Mouse (Mus musculus): Measurements from ENCODE around the gene Kcns1. TPM values are rescaled to one million over a fixed set of nuclear protein-coding genes. Genes with fewer than 3 reads are reported as not detected.
A peak's percentile ranks its signal among the peaks of the same experiment; 100 is the strongest.

The Kcns1 gene
- polyA plus RNA-seq, 1 experiment from 2014 or later, result 0.40 TPM

DNA sequence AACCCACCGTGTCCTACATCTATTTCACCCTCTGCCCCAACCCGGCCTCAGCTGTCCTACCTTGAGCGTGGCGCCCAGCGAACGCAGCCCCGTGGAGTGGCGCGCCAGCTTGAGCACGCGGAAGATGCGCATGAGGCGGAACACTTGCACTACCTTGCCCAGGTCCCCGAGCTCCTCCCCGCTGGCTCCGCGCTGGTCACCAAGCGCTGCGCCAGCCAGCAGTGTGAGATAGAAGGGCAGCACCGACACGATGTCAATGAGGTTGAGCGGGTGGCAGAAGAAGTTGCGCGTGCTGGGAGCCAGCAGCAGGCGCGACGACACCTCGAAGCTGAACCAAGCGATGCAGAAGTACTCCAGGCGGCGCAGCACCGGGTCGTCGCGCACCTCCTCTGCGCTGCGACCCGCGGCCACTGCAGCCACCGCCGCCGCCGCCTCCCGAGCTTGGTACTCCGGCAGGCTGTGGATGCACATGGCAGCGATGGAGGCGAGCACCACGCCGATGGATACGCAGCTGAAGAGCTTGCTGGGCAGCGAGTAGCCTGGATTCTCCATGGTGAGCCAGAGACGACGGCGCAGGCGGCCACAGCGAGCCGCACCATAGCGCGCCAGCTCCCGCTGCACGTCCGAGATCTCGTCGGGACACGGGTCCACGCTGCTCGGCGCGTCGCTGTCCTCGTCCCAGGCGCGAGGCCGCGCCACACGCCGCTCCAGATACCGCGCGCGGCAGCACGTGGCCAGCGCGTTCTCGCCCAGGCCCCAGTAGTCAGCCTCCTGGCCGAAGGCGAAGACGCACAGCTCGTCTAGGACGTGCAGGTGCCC lies 3.0 kb downstream of the Kcns1 start:
- H3K4me2 ChIP-seq (ENCODE audit: low read depth, severe bottlenecking), result peak overlapping the region; percentile 45
- DNase-seq (ENCODE audit: low spot score) (peak; percentile 50), ATAC-seq (ENCODE audit: insufficient number of reproducible peaks, low FRiP score, low TSS enrichment, low read depth) (no peak)
- H3K4me3 ChIP-seq (ENCODE audit: low read depth, low read length), result peak overlapping the region; percentile 24
- peak overlapping the region; percentile 47; the same call in 1 of the 2 replicates for H3K9ac ChIP-seq (ENCODE audit: low read length)
- H3K27ac ChIP-seq (replicated peaks; ENCODE audit: low read depth, low read length), result no peak overlapping the region
- peaks cover 14% of the 10 kb centered on the region for H3K4me1 ChIP-seq (ENCODE audit: control insufficient read depth, insufficient read depth, low read length)
- no peaks in the 10 kb centered on the region for H3K36me3 ChIP-seq (ENCODE audit: control insufficient read depth, insufficient read depth, low read length)
- H3K9me3 ChIP-seq (ENCODE audit: control insufficient read depth, low read length), result no peaks in the 10 kb centered on the region; the same call in 1 of the 2 replicates
- peaks cover 61% of the 10 kb centered on the region for H3K27me3 ChIP-seq (ENCODE audit: control insufficient read depth, insufficient read depth, low read length)
- 12% methylated on average over 90 of the region's 90 CpGs for WGBS

DNA sequence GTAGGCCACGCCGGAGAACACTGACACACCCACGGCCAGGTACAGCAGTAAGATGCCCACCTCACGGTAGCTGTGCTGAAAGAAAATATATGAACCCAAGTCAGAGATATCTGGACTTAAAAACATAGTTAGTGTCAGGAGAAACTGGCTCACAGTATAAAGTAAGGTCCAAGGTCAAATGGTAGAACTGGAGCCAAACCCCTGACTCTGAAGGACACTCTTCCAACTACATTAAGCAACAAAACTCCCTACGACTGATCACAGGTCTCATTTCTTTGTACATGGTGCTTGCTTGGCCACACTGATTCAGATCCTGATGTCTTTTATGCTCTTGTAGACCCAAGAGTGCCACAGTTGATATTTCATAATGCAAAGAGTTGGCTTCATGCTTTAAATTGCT lies 6.0 kb downstream of the Kcns1 start:
- H3K4me1 ChIP-seq (ENCODE audit: control insufficient read depth, insufficient read depth, low read length), result peaks cover 9% of the 10 kb centered on the region
- no peak for DNase-seq (ENCODE audit: low spot score)
- no peak overlapping the region for H3K27ac ChIP-seq (replicated peaks; ENCODE audit: low read depth, low read length)
- peaks cover 41% of the 10 kb centered on the region for H3K27me3 ChIP-seq (ENCODE audit: control insufficient read depth, insufficient read depth, low read length)
- no peak overlapping the region for H3K4me2 ChIP-seq (ENCODE audit: low read depth, severe bottlenecking)
- H3K9me3 ChIP-seq (ENCODE audit: control insufficient read depth, low read length), result no peaks in the 10 kb centered on the region; the same call in 1 of the 2 replicates
- 89% methylated on average over 5 of the region's 5 CpGs for WGBS
- no peak overlapping the region for H3K9ac ChIP-seq (ENCODE audit: low read length)
- no peak for ATAC-seq (ENCODE audit: insufficient number of reproducible peaks, low FRiP score, low TSS enrichment, low read depth)
- no peaks in the 10 kb centered on the region for H3K36me3 ChIP-seq (ENCODE audit: control insufficient read depth, insufficient read depth, low read length)
- no peak overlapping the region for H3K4me3 ChIP-seq (ENCODE audit: low read depth, low read length)

DNA sequence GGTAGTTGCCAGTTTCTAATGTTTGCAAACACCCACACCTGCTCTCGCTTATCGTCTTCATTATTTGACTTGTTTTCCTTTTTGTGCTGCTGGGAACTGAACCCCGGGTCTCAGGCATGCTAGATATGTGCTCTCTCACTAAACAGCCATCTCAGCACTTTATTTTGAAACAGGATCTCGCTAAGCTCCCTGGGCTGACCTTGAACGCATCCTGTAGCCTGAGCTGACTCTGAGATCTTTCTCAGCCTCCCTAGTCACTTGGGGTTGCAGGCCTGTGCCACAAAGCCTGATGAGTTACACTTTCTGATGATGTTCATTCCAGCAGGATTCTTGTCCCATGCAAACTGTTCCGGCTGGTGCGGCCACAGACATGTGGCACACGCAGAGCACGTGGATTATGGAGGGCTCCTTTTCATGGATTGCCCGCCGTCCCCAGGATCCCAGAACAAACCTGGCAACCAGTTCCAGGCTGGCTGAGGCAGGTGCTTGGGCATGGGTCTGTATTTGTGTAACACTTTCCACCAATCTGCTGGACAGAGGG lies 9.3 kb downstream of the Kcns1 start:
- no peak for ATAC-seq (ENCODE audit: insufficient number of reproducible peaks, low FRiP score, low TSS enrichment, low read depth)
- 84% methylated on average over 11 of the region's 11 CpGs for WGBS

DNA sequence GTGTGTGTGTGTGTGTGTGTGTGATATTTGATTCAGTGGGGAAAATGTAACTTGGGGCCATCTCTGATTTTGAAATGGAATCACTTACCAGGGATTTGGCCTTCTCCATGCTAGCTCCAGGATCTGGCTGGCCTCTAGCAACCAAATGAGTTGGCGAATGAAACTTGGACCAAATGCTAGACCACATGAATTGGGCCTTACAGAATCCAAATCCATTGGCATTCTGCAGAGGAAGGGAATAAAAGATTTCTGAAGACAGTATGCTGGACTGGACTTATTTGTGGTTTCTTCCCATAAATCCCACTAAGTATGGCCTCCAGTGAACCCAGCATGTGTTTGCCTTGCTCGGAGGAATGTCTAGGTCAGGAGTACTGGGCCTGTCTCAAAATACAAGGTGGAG lies 12.1 kb downstream of the Kcns1 start:
- no peak overlapping the region for H3K4me2 ChIP-seq (ENCODE audit: low read depth, severe bottlenecking)
- H3K9me3 ChIP-seq (ENCODE audit: control insufficient read depth, low read length), result no peaks in the 10 kb centered on the region
- DNase-seq (ENCODE audit: low spot score) (no peak), ATAC-seq (ENCODE audit: insufficient number of reproducible peaks, low FRiP score, low TSS enrichment, low read depth) (no peak)
- H3K4me1 ChIP-seq (ENCODE audit: control insufficient read depth, insufficient read depth, low read length), result no peaks in the 10 kb centered on the region
- no peaks in the 10 kb centered on the region for H3K36me3 ChIP-seq (ENCODE audit: control insufficient read depth, insufficient read depth, low read length)
- H3K4me3 ChIP-seq (ENCODE audit: low read depth, low read length), result no peak overlapping the region
- H3K27me3 ChIP-seq (ENCODE audit: control insufficient read depth, insufficient read depth, low read length), result no peaks in the 10 kb centered on the region
- 73% methylated on average over 2 of the region's 2 CpGs for WGBS
- H3K9ac ChIP-seq (ENCODE audit: low read length), result no peak overlapping the region
- H3K27ac ChIP-seq (replicated peaks; ENCODE audit: low read depth, low read length), result no peak overlapping the region

More for the DNA sequence above, 9.3 kb downstream of the Kcns1 start:
- Histone ChIP-seq H3K4me2 (ENCODE audit: low read depth, severe bottlenecking) (no peak overlapping the region), H3K9me3 (ENCODE audit: control insufficient read depth, low read length) (no peaks in the 10 kb centered on the region), H3K4me3 (ENCODE audit: low read depth, low read length) (no peak overlapping the region), H3K9ac (ENCODE audit: low read length) (no peak overlapping the region), H3K27ac (replicated peaks; ENCODE audit: low read depth, low read length) (no peak overlapping the region), H3K4me1 (ENCODE audit: control insufficient read depth, insufficient read depth, low read length) (no peaks in the 10 kb centered on the region), H3K27me3 (ENCODE audit: control insufficient read depth, insufficient read depth, low read length) (peaks cover 8% of the 10 kb centered on the region), H3K36me3 (ENCODE audit: control insufficient read depth, insufficient read depth, low read length) (no peaks in the 10 kb centered on the region)
- no peak for DNase-seq (ENCODE audit: low spot score)

DNA sequence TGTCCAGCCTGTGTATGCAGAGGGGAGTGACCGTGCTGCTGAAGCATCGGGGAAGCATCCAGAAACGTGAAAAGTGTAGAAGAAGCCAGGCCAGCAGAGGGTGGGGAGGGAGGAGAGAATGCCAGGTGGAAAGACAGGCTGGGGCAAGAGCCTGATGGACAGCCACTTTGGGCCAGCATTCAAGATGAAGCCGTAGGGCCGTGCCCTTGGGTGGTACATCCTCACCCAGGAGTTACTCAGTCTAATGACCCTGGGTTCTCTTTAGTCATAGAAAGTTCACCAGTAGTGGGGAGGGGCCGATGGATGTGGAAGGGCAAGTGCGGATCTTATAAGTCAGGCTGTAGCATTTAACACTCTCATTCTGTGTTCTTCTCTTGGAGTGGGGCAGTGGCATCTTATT lies 14.8 kb downstream of the Kcns1 start:
- H3K9me3 ChIP-seq (ENCODE audit: control insufficient read depth, low read length), result no peaks in the 10 kb centered on the region
- ATAC-seq (ENCODE audit: insufficient number of reproducible peaks, low FRiP score, low TSS enrichment, low read depth) (no peak), DNase-seq (ENCODE audit: low spot score) (no peak)
- 82% methylated on average over 7 of the region's 7 CpGs for WGBS
- no peak overlapping the region for H3K9ac ChIP-seq (ENCODE audit: low read length)
- no peak overlapping the region for H3K4me2 ChIP-seq (ENCODE audit: low read depth, severe bottlenecking)
- H3K27me3 ChIP-seq (ENCODE audit: control insufficient read depth, insufficient read depth, low read length), result no peaks in the 10 kb centered on the region
- no peaks in the 10 kb centered on the region; the same call in 1 of the 2 replicates for H3K36me3 ChIP-seq (ENCODE audit: control insufficient read depth, insufficient read depth, low read length)
- H3K27ac ChIP-seq (replicated peaks; ENCODE audit: low read depth, low read length), result no peak overlapping the region
- H3K4me3 ChIP-seq (ENCODE audit: low read depth, low read length), result no peak overlapping the region
- H3K4me1 ChIP-seq (ENCODE audit: control insufficient read depth, insufficient read depth, low read length), result no peaks in the 10 kb centered on the region; the same call in 1 of the 2 replicates

DNA sequence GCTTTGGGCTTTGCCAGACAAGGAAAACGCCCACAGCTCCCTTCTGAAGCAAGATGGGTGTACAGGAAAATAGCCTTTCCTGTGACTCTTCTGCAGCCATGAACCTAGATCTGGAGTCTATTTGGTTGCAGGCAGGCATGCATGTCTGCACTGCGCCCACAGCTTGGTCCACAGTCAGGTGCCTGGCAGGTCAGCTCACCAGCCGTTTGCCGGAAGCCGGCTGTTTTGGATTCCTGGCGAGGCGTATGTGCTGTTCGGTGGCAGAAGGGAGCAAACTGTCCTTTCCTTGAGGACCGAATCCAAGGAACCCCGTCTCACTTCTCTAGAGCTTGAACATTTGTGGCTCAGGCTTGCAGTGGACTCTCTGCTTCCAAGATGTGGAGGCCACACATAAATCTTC lies 16.9 kb downstream of the Kcns1 start:
- peaks cover 13% of the 10 kb centered on the region for H3K4me1 ChIP-seq (ENCODE audit: control insufficient read depth, insufficient read depth, low read length)
- H3K27me3 ChIP-seq (ENCODE audit: control insufficient read depth, insufficient read depth, low read length), result no peaks in the 10 kb centered on the region
- no peak overlapping the region for H3K27ac ChIP-seq (replicated peaks; ENCODE audit: low read depth, low read length)
- WGBS, result 93% methylated on average over 10 of the region's 10 CpGs
- no peaks in the 10 kb centered on the region for H3K9me3 ChIP-seq (ENCODE audit: control insufficient read depth, low read length)
- no peak overlapping the region for H3K4me2 ChIP-seq (ENCODE audit: low read depth, severe bottlenecking)
- ATAC-seq (ENCODE audit: insufficient number of reproducible peaks, low FRiP score, low TSS enrichment, low read depth), result no peak
- DNase-seq (ENCODE audit: low spot score), result no peak
- H3K36me3 ChIP-seq (ENCODE audit: control insufficient read depth, insufficient read depth, low read length), result no peaks in the 10 kb centered on the region; the same call in 1 of the 2 replicates
- no peak overlapping the region for H3K9ac ChIP-seq (ENCODE audit: low read length)
- no peak overlapping the region for H3K4me3 ChIP-seq (ENCODE audit: low read depth, low read length)

DNA sequence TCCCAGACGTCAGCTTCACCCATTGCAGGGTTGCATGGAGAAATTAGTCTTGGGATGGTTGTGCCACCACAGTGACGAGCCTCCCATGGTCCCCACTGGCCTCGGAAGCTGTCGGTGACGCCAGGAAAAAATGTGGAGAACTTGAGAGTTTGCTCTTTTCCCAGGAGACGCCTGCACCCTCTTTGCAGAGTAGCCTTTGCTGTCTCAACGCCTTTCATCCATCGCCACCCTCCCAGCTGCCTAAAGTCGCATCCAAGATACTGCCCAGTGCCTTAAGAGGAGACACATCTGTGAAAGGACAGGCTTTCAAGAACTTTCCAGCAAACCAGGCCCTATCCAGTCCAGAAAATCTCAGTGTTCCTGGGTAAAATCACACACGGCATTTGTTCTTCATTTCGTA lies 18.6 kb downstream of the Kcns1 start:
- 88% methylated on average over 11 of the region's 11 CpGs for WGBS
- ATAC-seq (ENCODE audit: insufficient number of reproducible peaks, low FRiP score, low TSS enrichment, low read depth) (no peak), DNase-seq (ENCODE audit: low spot score) (no peak)
- H3K4me1 ChIP-seq (ENCODE audit: control insufficient read depth, insufficient read depth, low read length), result peaks cover 13% of the 10 kb centered on the region
- no peak overlapping the region for H3K4me3 ChIP-seq (ENCODE audit: low read depth, low read length)
- H3K9me3 ChIP-seq (ENCODE audit: control insufficient read depth, low read length), result no peaks in the 10 kb centered on the region
- H3K27me3 ChIP-seq (ENCODE audit: control insufficient read depth, insufficient read depth, low read length), result no peaks in the 10 kb centered on the region
- H3K4me2 ChIP-seq (ENCODE audit: low read depth, severe bottlenecking), result no peak overlapping the region
- no peaks in the 10 kb centered on the region; the same call in 1 of the 2 replicates for H3K36me3 ChIP-seq (ENCODE audit: control insufficient read depth, insufficient read depth, low read length)
- H3K27ac ChIP-seq (replicated peaks; ENCODE audit: low read depth, low read length), result no peak overlapping the region
- no peak overlapping the region for H3K9ac ChIP-seq (ENCODE audit: low read length)

DNA sequence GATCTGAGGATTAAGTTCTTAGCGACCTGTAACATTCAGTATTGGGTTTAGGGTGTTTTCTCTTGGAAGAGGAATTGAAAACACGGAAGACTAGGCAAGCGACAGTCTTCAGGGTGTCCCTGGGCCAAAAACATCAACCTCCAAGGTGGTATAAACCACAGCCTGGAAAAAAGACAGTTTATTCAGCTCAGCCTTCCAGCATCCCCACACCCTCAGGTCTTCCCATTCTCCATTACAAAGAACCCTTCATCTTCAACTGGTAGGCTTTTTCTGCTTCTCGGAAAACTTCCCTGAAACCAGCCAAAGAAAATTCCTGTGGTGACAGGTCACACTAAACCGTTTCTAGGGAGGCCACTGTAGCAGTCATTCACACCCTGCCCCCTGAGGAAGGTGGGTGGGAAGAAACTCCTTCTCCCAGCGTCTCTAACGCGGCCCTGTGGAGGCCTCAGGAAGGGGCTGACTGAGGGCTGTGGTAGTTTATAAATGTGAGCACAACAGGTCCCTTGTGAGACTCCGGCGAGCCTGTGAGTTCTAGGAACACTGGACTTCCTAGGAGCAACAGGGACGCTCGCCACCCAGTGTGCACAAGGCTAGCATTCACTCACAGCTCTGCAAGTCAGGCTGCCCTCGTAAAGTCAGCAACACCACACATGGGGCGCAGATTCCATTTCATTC lies 20.7 kb downstream of the Kcns1 start:
- H3K9ac ChIP-seq (ENCODE audit: low read length), result no peak overlapping the region
- H3K9me3 ChIP-seq (ENCODE audit: control insufficient read depth, low read length), result no peaks in the 10 kb centered on the region
- no peaks in the 10 kb centered on the region; the same call in 1 of the 2 replicates for H3K36me3 ChIP-seq (ENCODE audit: control insufficient read depth, insufficient read depth, low read length)
- no peak overlapping the region for H3K4me3 ChIP-seq (ENCODE audit: low read depth, low read length)
- H3K4me1 ChIP-seq (ENCODE audit: control insufficient read depth, insufficient read depth, low read length), result peaks cover 13% of the 10 kb centered on the region
- DNase-seq (ENCODE audit: low spot score) (peak; percentile 71), ATAC-seq (ENCODE audit: insufficient number of reproducible peaks, low FRiP score, low TSS enrichment, low read depth) (peak; percentile 88)
- H3K27ac ChIP-seq (replicated peaks; ENCODE audit: low read depth, low read length), result peak overlapping the region; percentile 87
- 29% methylated on average over 14 of the region's 14 CpGs for WGBS
- H3K27me3 ChIP-seq (ENCODE audit: control insufficient read depth, insufficient read depth, low read length), result no peaks in the 10 kb centered on the region
- 0 out of 2 replicates have a peak overlapping the region, but pooled peaks have one; percentile 4 for H3K4me2 ChIP-seq (ENCODE audit: low read depth, severe bottlenecking)
